Mouse (Mus musculus) E14TG2a.4 (cell line): Measurements from ENCODE around the gene Ugt1a5.

ENCODE experiments used
- H3K27me3 ChIP-seq: 2 replicates; pipeline ENCODE4 v1.6.1; 2014; ENCODE audit warnings: low read length, control low read depth; ENCODE audit not compliant: insufficient read depth
- H3K36me3 ChIP-seq: 2 replicates; pipeline ENCODE4 v1.6.1; 2014; ENCODE audit warnings: low read length, control low read depth; ENCODE audit not compliant: insufficient read depth
- H3K4me1 ChIP-seq: replicated peaks from 2 replicates; pipeline ENCODE4 v1.6.1; 2014; ENCODE audit warnings: low read depth, low read length, control low read depth
- H3K4me3 ChIP-seq: replicated peaks from 2 replicates; pipeline ENCODE4 v1.5.1; 2014; ENCODE audit warnings: mild to moderate bottlenecking, low read length
- H3K9me3 ChIP-seq: 2 replicates; pipeline ENCODE4 v1.6.1; 2014; ENCODE audit warnings: low read length, control low read depth
- CTCF ChIP-seq: conservative IDR thresholded peaks from 2 replicates; pipeline ENCODE4 v1.5.1; 2014; ENCODE audit warnings: low read length
- NANOG ChIP-seq: IDR thresholded peaks from 2 replicates; pipeline ENCODE4 v1.6.1; 2014; ENCODE audit warnings: borderline replicate concordance, low read length, mixed read lengths
- POU5F1 ChIP-seq: IDR thresholded peaks from 2 replicates; pipeline ENCODE4 v1.6.1; 2014; ENCODE audit warnings: low read length, borderline replicate concordance

Ugt1a5 gene

GRCm38 (mm10) chr1:88250023-88250422 is 84.2 kb downstream of the Ugt1a5 start:
- Histone ChIP-seq H3K27me3 (peaks cover 11% of the 10 kb centered on the region), H3K9me3 (peaks cover 15% of the 10 kb centered on the region; the same call in 1 of the 2 replicates), H3K4me1 (no peaks in the 10 kb centered on the region), H3K36me3 (no peaks in the 10 kb centered on the region), H3K4me3 (no peak overlapping the region)
- TF ChIP-seq NANOG = no peak
- no peak for TF ChIP-seq CTCF
- TF ChIP-seq POU5F1 = no peak

- Histone ChIP-seq H3K4me3 (no peak overlapping the region), H3K36me3 (no peaks in the 10 kb centered on the region), H3K27me3 (peaks cover 34% of the 10 kb centered on the region), H3K4me1 (no peaks in the 10 kb centered on the region), H3K9me3 (peaks cover 14% of the 10 kb centered on the region)
- no peak for TF ChIP-seq POU5F1
- no peak for TF ChIP-seq NANOG
- no peak; the same call in 1 of the 2 replicates for TF ChIP-seq CTCF
Measured at GRCm38 (mm10) chr1:88253106-88253505, 87.3 kb downstream of the Ugt1a5 start.

GRCm38 (mm10) chr1:88253540-88253939 is 87.7 kb downstream of the Ugt1a5 start:
- Histone ChIP-seq H3K36me3 (no peaks in the 10 kb centered on the region), H3K4me3 (no peak overlapping the region), H3K4me1 (no peaks in the 10 kb centered on the region), H3K27me3 (peaks cover 37% of the 10 kb centered on the region), H3K9me3 (peaks cover 14% of the 10 kb centered on the region)
- TF ChIP-seq POU5F1 (no peak), NANOG (no peak), CTCF (no peak)

GRCm38 (mm10) chr1:88254793-88255465 is 89.1 kb downstream of the Ugt1a5 start:
- TF ChIP-seq NANOG = no peak
- no peak for TF ChIP-seq POU5F1
- TF ChIP-seq CTCF = no peak
- Histone ChIP-seq H3K4me1 (no peaks in the 10 kb centered on the region; the same call in 1 of the 2 replicates), H3K9me3 (peaks cover 20% of the 10 kb centered on the region; the same call in 1 of the 2 replicates), H3K4me3 (no peak overlapping the region), H3K36me3 (peaks cover 7% of the 10 kb centered on the region), H3K27me3 (peaks cover 37% of the 10 kb centered on the region)

- H3K4me1 ChIP-seq = peaks cover 5% of the 10 kb centered on the region; the same call in 1 of the 2 replicates
- H3K36me3 ChIP-seq = peaks cover 13% of the 10 kb centered on the region
- H3K27me3 ChIP-seq = peaks cover 37% of the 10 kb centered on the region
- H3K4me3 ChIP-seq = no peak overlapping the region
- no peak for TF ChIP-seq CTCF
- no peak for TF ChIP-seq POU5F1
- H3K9me3 ChIP-seq = peaks cover 26% of the 10 kb centered on the region
Measured at GRCm38 (mm10) chr1:88255466-88255857, 89.7 kb downstream of the Ugt1a5 start.

GRCm38 (mm10) chr1:88255989-88256754 is 90.4 kb downstream of the Ugt1a5 start:
- H3K4me3 ChIP-seq = no peak overlapping the region
- no peak for TF ChIP-seq NANOG
- no peak for TF ChIP-seq CTCF
- no peak for TF ChIP-seq POU5F1
- peaks cover 37% of the 10 kb centered on the region for H3K27me3 ChIP-seq
- H3K36me3 ChIP-seq = peaks cover 20% of the 10 kb centered on the region
- H3K9me3 ChIP-seq = peaks cover 28% of the 10 kb centered on the region
- peaks cover 7% of the 10 kb centered on the region; the same call in 1 of the 2 replicates for H3K4me1 ChIP-seq

GRCm38 (mm10) chr1:88256886-88257663 is 91.3 kb downstream of the Ugt1a5 start:
- H3K4me1 ChIP-seq = peaks cover 11% of the 10 kb centered on the region
- H3K27me3 ChIP-seq = peaks cover 37% of the 10 kb centered on the region
- peaks cover 35% of the 10 kb centered on the region for H3K9me3 ChIP-seq
- TF ChIP-seq NANOG (no peak), CTCF (no peak), POU5F1 (no peak)
- H3K36me3 ChIP-seq = peaks cover 29% of the 10 kb centered on the region
- H3K4me3 ChIP-seq = no peak overlapping the region

GRCm38 (mm10) chr1:88257681-88258080 is 91.9 kb downstream of the Ugt1a5 start:
- no peak overlapping the region for H3K4me3 ChIP-seq

More at GRCm38 (mm10) chr1:88257681-88258080, 91.9 kb downstream of the Ugt1a5 start:
- H3K9me3 ChIP-seq = peaks cover 35% of the 10 kb centered on the region
- H3K36me3 ChIP-seq = peaks cover 35% of the 10 kb centered on the region
- H3K4me1 ChIP-seq = peaks cover 17% of the 10 kb centered on the region
- TF ChIP-seq POU5F1 (0 out of 2 replicates have a peak, but pooled peaks have one; percentile 22), CTCF (no peak; the same call in 1 of the 2 replicates), NANOG (no peak)
- H3K27me3 ChIP-seq = peaks cover 34% of the 10 kb centered on the region
